Mouse (Mus musculus): Measurements from ENCODE around the gene Casq2. TPM values are rescaled to one million over a fixed set of nuclear protein-coding genes. Genes with fewer than 3 reads are reported as not detected.
"Not testable (repeated sequence)": the region's sequence is repeated elsewhere in the genome, so short reads cannot be mapped to it uniquely, and the experiment has no call there.

The Casq2 gene
- polyA plus RNA-seq, 1 experiment from 2014 or later: 11.3 TPM

GRCm38 (mm10) chr3:102152872-102153271 lies 66.7 kb downstream of the Casq2 start:
- 0 out of 2 replicates have a peak overlapping the region, but pooled peaks have one; percentile 57 for H3K27ac ChIP-seq
- H3K4me2 ChIP-seq (replicated peaks): no peak overlapping the region
- no peak overlapping the region for H3K4me3 ChIP-seq
- no peaks in the 10 kb centered on the region for H3K27me3 ChIP-seq
- H3K4me1 ChIP-seq: peaks cover 23% of the 10 kb centered on the region
- no peak overlapping the region for H3K9ac ChIP-seq
- peaks cover 10% of the 10 kb centered on the region for H3K36me3 ChIP-seq
- WGBS: 18% methylated on average over 4 of the region's 4 CpGs
- ATAC-seq (ENCODE audit: insufficient number of reproducible peaks, insufficient read depth, low FRiP score, low TSS enrichment): no peak
- H3K9me3 ChIP-seq: no peaks in the 10 kb centered on the region

GRCm38 (mm10) chr3:102154107-102154506 lies 67.9 kb downstream of the Casq2 start:
- Histone ChIP-seq H3K27me3 (no peaks in the 10 kb centered on the region), H3K9ac (no peak overlapping the region), H3K4me2 (replicated peaks) (no peak overlapping the region), H3K27ac (no peak overlapping the region), H3K4me1 (peaks cover 24% of the 10 kb centered on the region), H3K4me3 (no peak overlapping the region), H3K36me3 (peaks cover 15% of the 10 kb centered on the region), H3K9me3 (no peaks in the 10 kb centered on the region)
- no peak for ATAC-seq (ENCODE audit: insufficient number of reproducible peaks, insufficient read depth, low FRiP score, low TSS enrichment)
- WGBS: 84% methylated on average over 7 of the region's 7 CpGs

GRCm38 (mm10) chr3:102156737-102157136 lies 70.5 kb downstream of the Casq2 start:
- H3K36me3 ChIP-seq: peaks cover 26% of the 10 kb centered on the region
- no peak overlapping the region for H3K4me3 ChIP-seq
- 88% methylated on average over 7 of the region's 7 CpGs for WGBS
- H3K9ac ChIP-seq: no peak overlapping the region
- no peak for ATAC-seq (ENCODE audit: insufficient number of reproducible peaks, insufficient read depth, low FRiP score, low TSS enrichment)
- H3K4me2 ChIP-seq (replicated peaks): no peak overlapping the region
- H3K9me3 ChIP-seq: no peaks in the 10 kb centered on the region
- no peak overlapping the region for H3K27ac ChIP-seq
- peaks cover 25% of the 10 kb centered on the region for H3K4me1 ChIP-seq
- H3K27me3 ChIP-seq: no peaks in the 10 kb centered on the region

DNA sequence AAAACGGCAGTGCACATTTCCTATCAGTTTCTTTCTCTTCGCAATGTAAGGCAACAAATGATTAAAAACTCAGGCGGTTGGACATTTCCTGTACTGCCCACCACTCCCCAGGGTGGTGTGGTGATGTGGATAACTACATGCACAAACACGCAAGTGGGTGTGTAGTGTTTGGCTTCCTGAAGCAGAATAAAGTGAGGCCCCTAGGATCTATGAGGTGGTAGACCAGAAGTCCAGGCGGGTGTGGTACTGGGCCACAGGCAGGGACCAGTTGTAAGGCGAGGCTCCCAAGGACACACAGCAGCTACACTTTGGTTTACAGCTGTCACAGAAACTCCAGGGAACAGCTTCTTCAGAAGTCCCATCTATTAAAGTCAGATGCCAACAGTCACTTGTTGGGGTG lies 71.4 kb downstream of the Casq2 start:
- peaks cover 18% of the 10 kb centered on the region for H3K4me1 ChIP-seq
- H3K4me2 ChIP-seq (replicated peaks): no peak overlapping the region
- H3K27me3 ChIP-seq: no peaks in the 10 kb centered on the region
- no peak for ATAC-seq (ENCODE audit: insufficient number of reproducible peaks, insufficient read depth, low FRiP score, low TSS enrichment)
- WGBS: 87% methylated on average over 6 of the region's 6 CpGs
- no peak overlapping the region for H3K9ac ChIP-seq
- H3K27ac ChIP-seq: no peak overlapping the region
- peaks cover 28% of the 10 kb centered on the region for H3K36me3 ChIP-seq
- no peak overlapping the region for H3K4me3 ChIP-seq
- H3K9me3 ChIP-seq: no peaks in the 10 kb centered on the region

DNA sequence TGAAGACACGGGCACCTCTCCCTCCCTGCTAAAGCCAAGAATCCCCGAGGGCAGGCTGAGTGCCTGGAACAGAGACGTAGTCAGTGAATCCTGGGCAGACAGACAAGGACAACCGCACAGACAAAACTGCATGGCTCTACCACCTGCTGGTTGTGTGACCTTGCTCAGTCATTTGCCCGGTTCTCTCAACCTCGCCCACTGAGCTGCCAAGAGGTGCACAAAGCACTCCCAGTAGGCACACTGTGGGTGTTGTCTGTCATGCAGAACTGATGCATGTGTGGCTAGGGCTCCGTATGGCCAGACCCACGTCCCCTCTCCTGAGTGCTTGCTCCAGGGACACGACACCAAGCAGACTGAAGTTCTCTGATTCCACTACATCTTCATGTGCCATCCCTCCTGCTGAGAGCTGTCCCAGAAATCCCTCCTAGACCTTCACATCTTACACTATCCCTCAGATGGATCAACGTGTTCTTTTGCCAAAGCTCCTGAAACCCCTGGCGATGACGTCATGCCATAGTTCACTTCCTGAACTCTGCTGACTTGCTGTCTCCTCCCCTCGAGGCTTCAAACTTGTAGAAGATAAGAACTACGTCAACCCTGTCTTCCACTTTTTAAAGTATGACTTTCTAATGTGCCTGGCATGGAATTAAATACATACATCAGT lies 72.7 kb downstream of the Casq2 start:
- peaks cover 14% of the 10 kb centered on the region for H3K4me1 ChIP-seq
- H3K27ac ChIP-seq: no peak overlapping the region
- no peak for ATAC-seq (ENCODE audit: insufficient number of reproducible peaks, insufficient read depth, low FRiP score, low TSS enrichment)
- no peak overlapping the region for H3K4me2 ChIP-seq (replicated peaks)
- H3K4me3 ChIP-seq: no peak overlapping the region
- no peaks in the 10 kb centered on the region for H3K9me3 ChIP-seq
- H3K27me3 ChIP-seq: no peaks in the 10 kb centered on the region
- no peak overlapping the region for H3K9ac ChIP-seq
- peaks cover 38% of the 10 kb centered on the region for H3K36me3 ChIP-seq
- 82% methylated on average over 14 of the region's 14 CpGs for WGBS

DNA sequence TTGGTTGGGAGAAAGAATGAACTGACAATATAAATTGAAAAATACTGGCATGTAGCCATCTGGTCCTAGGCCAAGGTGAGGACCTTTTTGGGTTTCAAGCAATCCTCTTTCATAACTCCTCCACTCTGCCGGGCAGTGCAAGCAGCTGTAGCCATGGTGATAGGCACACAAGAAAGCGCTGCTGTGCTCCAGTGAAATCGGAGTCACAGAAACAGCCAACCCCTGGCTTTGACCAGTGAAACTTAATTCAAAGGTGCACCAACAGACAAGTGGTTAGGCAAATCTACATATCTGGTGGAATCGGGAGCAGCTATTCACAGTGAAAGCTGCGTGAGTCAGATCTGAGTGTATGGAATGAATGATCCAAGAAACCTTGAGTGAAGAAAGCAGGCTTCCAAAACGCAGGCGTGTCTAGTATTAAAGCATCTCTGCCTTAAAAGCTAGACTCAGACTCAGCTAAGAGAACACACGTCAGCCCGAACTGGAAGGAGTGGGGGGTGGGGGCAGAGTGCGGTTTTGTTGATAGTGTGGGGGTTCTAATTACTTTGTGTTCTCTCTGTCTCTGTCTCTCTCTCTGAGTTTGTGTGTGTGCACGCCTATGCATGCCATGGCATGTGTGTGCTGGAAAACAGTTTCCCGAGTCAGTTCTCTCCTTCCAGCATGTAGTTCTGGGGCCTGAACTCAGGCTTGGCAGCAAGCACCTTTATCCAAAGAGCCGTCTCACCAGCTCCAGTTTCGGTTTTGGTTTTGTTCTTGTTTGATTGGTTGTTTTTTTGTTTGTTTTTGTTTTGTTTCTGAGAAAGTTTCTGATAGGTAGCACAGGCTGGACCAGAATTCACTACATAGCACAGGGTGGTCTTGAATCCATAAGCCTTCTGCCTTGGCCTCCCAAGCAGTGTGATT lies 73.5 kb downstream of the Casq2 start:
- H3K9ac ChIP-seq: no peak overlapping the region
- no peaks in the 10 kb centered on the region for H3K27me3 ChIP-seq
- H3K36me3 ChIP-seq: peaks cover 38% of the 10 kb centered on the region
- H3K4me1 ChIP-seq: peaks cover 14% of the 10 kb centered on the region
- H3K4me3 ChIP-seq: no peak overlapping the region
- ATAC-seq (ENCODE audit: insufficient number of reproducible peaks, insufficient read depth, low FRiP score, low TSS enrichment): no peak; the same call in 1 of the 2 replicates
- H3K4me2 ChIP-seq (replicated peaks): no peak overlapping the region
- no peak overlapping the region for H3K27ac ChIP-seq
- 72% methylated on average over 14 of the region's 14 CpGs for WGBS
- no peaks in the 10 kb centered on the region for H3K9me3 ChIP-seq

GRCm38 (mm10) chr3:102163861-102164260 lies 77.6 kb downstream of the Casq2 start:
- not testable (repeated sequence) for H3K4me3 ChIP-seq; H3K9me3 ChIP-seq; H3K27me3 ChIP-seq; H3K9ac ChIP-seq; H3K27ac ChIP-seq; ATAC-seq (ENCODE audit: insufficient number of reproducible peaks, insufficient read depth, low FRiP score, low TSS enrichment); H3K4me2 ChIP-seq (replicated peaks)
- H3K4me1 ChIP-seq: peaks cover 23% of the 10 kb centered on the region; the same call in 1 of the 2 replicates
- peaks cover 29% of the 10 kb centered on the region for H3K36me3 ChIP-seq
- 86% methylated on average over 1 of the region's 1 CpGs for WGBS

GRCm38 (mm10) chr3:102164911-102165310 lies 78.7 kb downstream of the Casq2 start:
- Histone ChIP-seq H3K4me1 (peaks cover 24% of the 10 kb centered on the region), H3K27ac (no peak overlapping the region), H3K27me3 (no peaks in the 10 kb centered on the region), H3K9ac (no peak overlapping the region), H3K9me3 (no peaks in the 10 kb centered on the region), H3K4me3 (no peak overlapping the region), H3K4me2 (replicated peaks) (no peak overlapping the region), H3K36me3 (peaks cover 28% of the 10 kb centered on the region)
- ATAC-seq (ENCODE audit: insufficient number of reproducible peaks, insufficient read depth, low FRiP score, low TSS enrichment): no peak
- 52% methylated on average over 4 of the region's 4 CpGs for whole genome bisulfite sequencing

DNA sequence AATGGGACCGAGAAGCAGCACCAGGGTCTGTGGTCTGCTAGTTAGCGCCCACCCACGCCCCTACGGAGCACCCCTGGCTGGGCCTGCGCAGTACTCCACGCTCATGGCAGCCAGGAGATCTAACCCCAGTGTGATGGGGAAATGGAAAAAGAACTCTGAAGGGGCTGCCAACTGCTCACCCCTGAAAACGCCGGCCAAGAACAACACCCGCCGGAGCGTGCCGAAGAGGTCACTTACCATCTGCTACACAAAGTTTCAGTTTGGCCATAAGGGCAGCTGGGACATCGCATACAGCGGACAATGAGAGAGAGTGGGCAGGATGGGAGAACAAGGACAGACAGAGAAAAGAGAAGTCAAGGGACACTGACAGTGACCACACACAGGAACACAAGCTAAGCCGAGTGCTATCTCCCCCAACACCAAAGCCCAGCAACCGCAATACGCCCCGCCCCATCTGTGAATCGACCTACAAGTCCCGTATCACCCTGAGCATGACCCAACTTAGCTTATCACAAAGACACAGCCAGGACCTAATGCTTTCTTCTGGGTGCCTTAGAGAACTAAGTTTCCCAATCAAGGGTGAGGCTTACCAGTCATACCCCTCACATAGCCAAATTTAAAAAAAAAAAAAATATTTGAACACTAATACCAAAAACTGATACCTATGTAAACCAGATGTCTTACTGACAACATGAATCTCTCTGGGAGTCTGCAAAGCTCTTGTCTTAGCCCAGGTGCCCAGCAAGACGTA lies 79.5 kb downstream of the Casq2 start:
- ATAC-seq (ENCODE audit: insufficient number of reproducible peaks, insufficient read depth, low FRiP score, low TSS enrichment): no peak
- peaks cover 24% of the 10 kb centered on the region for H3K4me1 ChIP-seq
- 83% methylated on average over 21 of the region's 21 CpGs for WGBS

DNA sequence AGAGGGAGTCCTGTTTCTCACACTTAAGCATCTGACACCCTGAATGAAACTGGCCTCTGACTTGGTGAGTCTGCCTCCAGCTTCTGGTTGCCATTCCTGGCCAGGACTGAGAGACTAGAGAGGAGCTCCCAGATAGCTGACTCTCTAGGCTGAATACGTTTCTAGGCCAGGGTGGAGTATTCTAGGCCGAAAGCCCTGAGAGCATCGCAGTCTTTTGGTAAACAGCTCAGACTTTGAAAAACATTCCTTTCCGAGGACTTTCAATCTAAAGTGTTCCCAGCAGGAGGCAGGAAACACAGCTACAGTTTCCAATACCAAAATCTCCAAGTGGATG lies 80.0 kb downstream of the Casq2 start:
- H3K27ac ChIP-seq: no peak overlapping the region
- 75% methylated on average over 4 of the region's 4 CpGs for WGBS

More for the DNA sequence above, 79.5 kb downstream of the Casq2 start:
- no peak overlapping the region for H3K4me2 ChIP-seq (replicated peaks)
- H3K9ac ChIP-seq: no peak overlapping the region
- no peak overlapping the region for H3K27ac ChIP-seq
- H3K9me3 ChIP-seq: no peaks in the 10 kb centered on the region
- no peaks in the 10 kb centered on the region for H3K27me3 ChIP-seq
- H3K4me3 ChIP-seq: no peak overlapping the region
- peaks cover 28% of the 10 kb centered on the region for H3K36me3 ChIP-seq

DNA sequence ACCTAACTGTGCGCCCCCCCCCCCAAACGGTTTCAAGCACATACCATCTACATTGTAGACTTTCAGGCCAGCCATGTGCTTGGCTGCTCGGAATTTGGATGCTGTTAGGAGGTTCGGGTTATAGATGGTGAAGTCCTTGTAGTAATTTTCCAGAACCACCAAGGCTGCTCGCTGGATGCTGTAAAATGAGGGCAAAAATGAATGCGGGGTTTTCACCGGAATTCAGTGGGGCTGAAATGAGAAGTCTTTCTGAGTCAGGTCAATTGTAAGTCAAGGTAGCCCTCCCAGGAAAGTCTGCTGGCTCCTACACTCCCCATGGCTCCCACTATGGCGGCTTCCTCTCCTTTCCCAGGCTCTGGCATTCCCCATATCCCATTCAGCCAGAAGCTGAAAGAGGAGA lies 80.6 kb downstream of the Casq2 start:
- Histone ChIP-seq H3K9me3 (no peaks in the 10 kb centered on the region), H3K4me2 (replicated peaks) (no peak overlapping the region), H3K36me3 (peaks cover 17% of the 10 kb centered on the region), H3K9ac (no peak overlapping the region), H3K27me3 (no peaks in the 10 kb centered on the region), H3K4me1 (peaks cover 24% of the 10 kb centered on the region), H3K4me3 (no peak overlapping the region), H3K27ac (no peak overlapping the region)
- WGBS: 77% methylated on average over 8 of the region's 8 CpGs
- ATAC-seq (ENCODE audit: insufficient number of reproducible peaks, insufficient read depth, low FRiP score, low TSS enrichment): no peak

More for the DNA sequence above, 80.0 kb downstream of the Casq2 start:
- Histone ChIP-seq H3K4me3 (no peak overlapping the region), H3K9me3 (no peaks in the 10 kb centered on the region), H3K4me2 (replicated peaks) (no peak overlapping the region), H3K9ac (no peak overlapping the region), H3K27me3 (no peaks in the 10 kb centered on the region), H3K36me3 (peaks cover 22% of the 10 kb centered on the region), H3K4me1 (peaks cover 24% of the 10 kb centered on the region)
- ATAC-seq (ENCODE audit: insufficient number of reproducible peaks, insufficient read depth, low FRiP score, low TSS enrichment): no peak
